Mouse (Mus musculus): Measurements from ENCODE around the gene H2-D1. TPM values are rescaled to one million over a fixed set of nuclear protein-coding genes. Genes with fewer than 3 reads are reported as not detected.
A peak's percentile ranks its signal among the peaks of the same experiment; 100 is the strongest.

H2-D1 gene
- polyA plus RNA-seq (2015; fragmentation: Nextera tagmentation; extraction: Ambion mirVana): 73.6 and 87.2 TPM in 2 replicates

DNA sequence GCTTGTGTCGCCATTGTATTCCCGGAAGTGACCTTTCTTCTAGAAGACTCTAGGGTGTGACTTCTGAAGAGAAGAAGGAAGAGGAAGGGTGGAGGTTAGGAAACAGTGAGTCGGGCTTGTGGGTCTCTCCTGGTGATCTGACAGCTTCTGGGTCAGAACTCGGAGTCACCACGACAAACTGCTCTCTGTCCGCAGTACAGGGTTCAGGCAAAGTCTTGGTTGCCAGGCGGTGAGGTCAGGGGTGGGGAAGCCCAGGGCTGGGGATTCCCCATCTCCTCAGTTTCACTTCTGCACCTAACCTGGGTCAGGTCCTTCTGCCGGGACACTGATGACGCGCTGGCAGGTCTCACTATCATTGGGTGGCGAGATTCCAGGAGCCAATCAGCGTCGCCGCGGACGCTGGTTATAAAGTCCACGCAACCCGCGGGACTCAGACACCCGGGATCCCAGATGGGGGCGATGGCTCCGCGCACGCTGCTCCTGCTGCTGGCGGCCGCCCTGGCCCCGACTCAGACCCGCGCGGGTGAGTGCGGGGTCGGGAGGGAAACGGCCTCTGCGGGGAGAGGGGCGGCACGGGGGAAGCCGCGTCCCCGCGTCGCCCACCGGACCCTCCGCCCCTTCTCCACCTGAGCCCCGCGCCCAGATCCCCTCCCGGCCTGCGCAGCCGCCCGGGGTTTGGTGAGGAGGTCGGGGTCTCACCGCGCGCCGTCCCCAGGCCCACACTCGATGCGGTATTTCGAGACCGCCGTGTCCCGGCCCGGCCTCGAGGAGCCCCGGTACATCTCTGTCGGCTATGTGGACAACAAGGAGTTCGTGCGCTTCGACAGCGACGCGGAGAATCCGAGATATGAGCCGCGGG, at the start of gene H2-D1:
TSS of gene H2-D1 (plus strand) at position 67 of the 859 bp plus-strand sequence.
- ATAC-seq (ENCODE audit: low FRiP score, low TSS enrichment): peak; percentile 88
- H3K27ac ChIP-seq (ENCODE audit: low read length): no peak within 1 kb of the TSS
- no peaks in the 10 kb centered on the region for H3K9me3 ChIP-seq (ENCODE audit: low read length)
- no peaks in the 10 kb centered on the region for H3K36me3 ChIP-seq (ENCODE audit: insufficient read depth, low read length)
- peak within 1 kb of the TSS; percentile 73 for H3K9ac ChIP-seq (replicated peaks; ENCODE audit: low read length)
- peaks cover 4% of the 10 kb centered on the region; the same call in 1 of the 2 replicates for H3K4me1 ChIP-seq (ENCODE audit: insufficient read depth, low read length)
- 1% methylated on average over 57 of the region's 73 CpGs for WGBS
- peak within 1 kb of the TSS; percentile 70 for H3K4me3 ChIP-seq (ENCODE audit: low read length)
- peak within 1 kb of the TSS; percentile 100 for H3K4me2 ChIP-seq (replicated peaks; ENCODE audit: low read depth, low read length)
- H3K27me3 ChIP-seq (ENCODE audit: insufficient read depth, low read length): peaks cover 21% of the 10 kb centered on the region; the same call in 1 of the 2 replicates

DNA sequence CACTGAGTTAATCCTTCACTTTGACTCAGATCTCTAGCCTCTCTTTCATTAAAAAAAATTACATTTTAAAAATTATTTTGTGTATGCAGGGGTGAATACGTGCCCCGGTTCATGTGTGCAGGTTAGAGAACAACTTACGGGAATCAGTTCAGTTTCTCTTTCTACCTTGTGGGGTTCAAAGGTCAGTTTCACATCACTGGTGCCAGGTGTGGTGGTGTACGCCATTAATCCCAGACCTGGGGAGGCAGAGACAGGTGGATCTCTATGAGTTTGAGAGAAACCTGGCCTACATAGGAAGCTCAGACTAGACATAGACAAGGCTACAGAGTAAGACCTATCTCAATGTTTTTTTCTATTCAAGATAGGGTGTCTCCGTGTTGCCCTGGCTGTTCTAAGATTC, 49.5 kb upstream of the H2-D1 start:
- ATAC-seq (ENCODE audit: low FRiP score, low TSS enrichment): no peak
- Histone ChIP-seq H3K4me3 (ENCODE audit: low read length) (no peak overlapping the region), H3K9ac (replicated peaks; ENCODE audit: low read length) (no peak overlapping the region), H3K4me1 (ENCODE audit: insufficient read depth, low read length) (peaks cover 4% of the 10 kb centered on the region; the same call in 1 of the 2 replicates), H3K27ac (ENCODE audit: low read length) (no peak overlapping the region), H3K9me3 (ENCODE audit: low read length) (no peaks in the 10 kb centered on the region), H3K27me3 (ENCODE audit: insufficient read depth, low read length) (no peaks in the 10 kb centered on the region), H3K36me3 (ENCODE audit: insufficient read depth, low read length) (no peaks in the 10 kb centered on the region), H3K4me2 (replicated peaks; ENCODE audit: low read depth, low read length) (no peak overlapping the region)
- 92% methylated on average over 5 of the region's 5 CpGs for WGBS

DNA sequence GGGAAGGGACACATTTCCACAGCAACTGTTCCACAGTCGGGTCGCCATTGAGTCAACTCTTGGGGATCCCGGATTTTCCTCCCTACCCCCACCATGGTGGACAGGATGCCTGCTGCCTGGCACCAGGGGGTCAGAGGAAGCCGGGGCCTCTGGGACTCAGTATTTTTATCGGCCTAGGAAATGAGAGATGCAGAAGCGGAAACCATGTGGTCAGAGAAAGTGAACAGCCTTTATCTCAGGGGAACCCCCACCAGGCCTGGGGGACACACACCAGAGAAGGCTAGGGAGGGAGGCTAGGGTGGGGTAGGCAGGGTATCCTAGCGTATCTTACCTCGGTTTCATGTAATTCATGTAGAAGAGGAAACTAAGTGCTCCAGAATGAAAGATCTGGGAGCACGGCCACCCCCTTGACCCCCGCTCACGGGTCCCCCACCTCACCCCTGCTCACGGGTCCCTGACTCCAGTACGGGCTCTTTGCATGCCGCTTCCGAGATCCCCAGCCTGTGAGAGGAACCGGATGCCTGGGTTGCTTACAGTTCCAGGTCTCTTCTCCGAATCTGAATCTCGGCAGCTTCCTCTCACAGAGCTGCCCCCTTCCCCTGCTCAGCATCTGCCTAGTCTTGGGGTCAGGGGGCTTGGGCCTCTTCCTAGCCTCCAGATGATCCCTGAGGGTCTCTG, 43.9 kb upstream of the H2-D1 start:
- Histone ChIP-seq H3K4me2 (replicated peaks; ENCODE audit: low read depth, low read length) (no peak overlapping the region), H3K27ac (ENCODE audit: low read length) (peak overlapping the region; percentile 81)
- WGBS: 66% methylated on average over 18 of the region's 18 CpGs

DNA sequence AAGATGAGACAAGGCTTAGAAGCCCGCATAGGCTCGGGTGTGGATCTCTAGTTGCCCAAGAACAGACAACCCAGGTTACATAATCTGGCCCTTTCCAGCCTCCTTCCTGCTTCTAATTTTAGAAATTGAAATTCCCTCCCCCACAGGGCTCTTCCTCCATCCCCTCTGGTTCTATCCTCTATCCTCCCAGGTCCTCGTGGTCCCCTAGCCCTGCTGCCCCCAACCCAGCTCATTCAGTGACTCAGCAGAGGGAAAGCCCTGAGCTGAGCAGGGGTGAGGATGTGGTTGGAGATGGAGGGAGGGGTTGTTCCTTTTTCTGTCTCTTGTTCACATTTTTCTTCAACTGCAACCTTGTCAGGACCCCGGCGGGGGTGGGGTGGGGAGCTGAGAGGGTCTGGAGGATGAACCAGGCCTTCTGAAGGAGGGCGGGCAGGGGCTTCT, 42.9 kb upstream of the H2-D1 start:
- 68% methylated on average over 6 of the region's 6 CpGs for WGBS
- peak overlapping the region; percentile 22; the same call in 1 of the 2 replicates for H3K27ac ChIP-seq (ENCODE audit: low read length)
- H3K9ac ChIP-seq (replicated peaks; ENCODE audit: low read length): no peak overlapping the region
- peaks cover 12% of the 10 kb centered on the region; the same call in 1 of the 2 replicates for H3K36me3 ChIP-seq (ENCODE audit: insufficient read depth, low read length)
- peaks cover 10% of the 10 kb centered on the region for H3K4me1 ChIP-seq (ENCODE audit: insufficient read depth, low read length)
- ATAC-seq (ENCODE audit: low FRiP score, low TSS enrichment): no peak
- no peak overlapping the region for H3K4me2 ChIP-seq (replicated peaks; ENCODE audit: low read depth, low read length)
- H3K27me3 ChIP-seq (ENCODE audit: insufficient read depth, low read length): no peaks in the 10 kb centered on the region
- no peak overlapping the region for H3K4me3 ChIP-seq (ENCODE audit: low read length)
- H3K9me3 ChIP-seq (ENCODE audit: low read length): no peaks in the 10 kb centered on the region

More for the DNA sequence above, 43.9 kb upstream of the H2-D1 start:
- Histone ChIP-seq H3K9ac (replicated peaks; ENCODE audit: low read length) (no peak overlapping the region), H3K4me3 (ENCODE audit: low read length) (no peak overlapping the region), H3K27me3 (ENCODE audit: insufficient read depth, low read length) (no peaks in the 10 kb centered on the region), H3K4me1 (ENCODE audit: insufficient read depth, low read length) (peaks cover 13% of the 10 kb centered on the region), H3K9me3 (ENCODE audit: low read length) (no peaks in the 10 kb centered on the region), H3K36me3 (ENCODE audit: insufficient read depth, low read length) (peaks cover 12% of the 10 kb centered on the region; the same call in 1 of the 2 replicates)
- ATAC-seq (ENCODE audit: low FRiP score, low TSS enrichment): peak; percentile 43; the same call in 1 of the 2 replicates

DNA sequence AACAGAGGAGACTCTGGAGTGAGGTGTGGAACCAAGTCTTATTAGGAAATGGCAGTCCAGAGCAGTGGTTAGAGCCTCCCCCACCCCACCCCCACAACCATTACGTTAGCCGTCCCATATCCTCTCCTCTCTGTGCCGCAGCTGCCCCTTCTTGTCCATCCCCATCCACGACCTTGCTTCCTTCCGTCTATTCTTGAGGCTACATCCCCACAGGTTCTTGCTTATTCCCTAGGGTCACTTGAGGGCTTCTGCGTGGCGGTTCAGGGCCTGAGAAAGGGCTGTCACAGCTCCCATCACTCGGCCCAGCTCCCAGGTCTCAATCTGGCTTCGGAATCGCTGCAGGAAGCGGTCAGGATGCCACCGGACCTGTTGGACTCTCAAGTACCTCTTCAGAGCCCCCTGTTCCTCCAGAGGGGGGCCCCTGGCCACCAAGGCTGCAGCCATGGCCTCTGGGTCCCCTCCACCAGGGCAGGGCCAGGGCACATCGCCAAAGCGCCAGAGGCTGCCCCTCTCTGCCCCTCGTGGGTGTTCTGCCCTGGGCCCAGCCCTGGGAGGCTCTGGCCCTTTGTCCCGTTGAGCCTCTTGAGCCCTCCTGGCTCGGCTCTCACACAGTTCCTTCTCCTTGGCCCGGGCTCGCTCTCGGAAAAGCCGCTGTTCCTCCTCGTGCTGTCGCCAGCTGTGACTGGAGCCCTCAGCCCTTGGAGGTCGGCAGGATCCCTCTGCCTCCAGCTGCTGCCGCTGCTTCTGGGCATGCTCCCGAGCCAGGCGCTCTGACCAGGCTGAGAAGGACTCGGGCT, 42.2 kb upstream of the H2-D1 start, which contains the start of gene Gm16181:
TSS of gene Gm16181 (plus strand) at position 679 of the 797 bp plus-strand sequence.
- peaks cover 15% of the 10 kb centered on the region for H3K36me3 ChIP-seq (ENCODE audit: insufficient read depth, low read length)
- H3K4me2 ChIP-seq (replicated peaks; ENCODE audit: low read depth, low read length): no peak within 1 kb of the TSS
- no peaks in the 10 kb centered on the region for H3K9me3 ChIP-seq (ENCODE audit: low read length)
- H3K4me1 ChIP-seq (ENCODE audit: insufficient read depth, low read length): peaks cover 9% of the 10 kb centered on the region
- peak within 1 kb of the TSS; percentile 56 for H3K27ac ChIP-seq (ENCODE audit: low read length)
- no peak within 1 kb of the TSS for H3K4me3 ChIP-seq (ENCODE audit: low read length)
- ATAC-seq (ENCODE audit: low FRiP score, low TSS enrichment): no peak; the same call in 1 of the 2 replicates
- peak within 1 kb of the TSS; percentile 17; the same call in 1 of the 2 replicates for H3K9ac ChIP-seq (replicated peaks; ENCODE audit: low read length)
- WGBS: 68% methylated on average over 28 of the region's 28 CpGs
- H3K27me3 ChIP-seq (ENCODE audit: insufficient read depth, low read length): no peaks in the 10 kb centered on the region

DNA sequence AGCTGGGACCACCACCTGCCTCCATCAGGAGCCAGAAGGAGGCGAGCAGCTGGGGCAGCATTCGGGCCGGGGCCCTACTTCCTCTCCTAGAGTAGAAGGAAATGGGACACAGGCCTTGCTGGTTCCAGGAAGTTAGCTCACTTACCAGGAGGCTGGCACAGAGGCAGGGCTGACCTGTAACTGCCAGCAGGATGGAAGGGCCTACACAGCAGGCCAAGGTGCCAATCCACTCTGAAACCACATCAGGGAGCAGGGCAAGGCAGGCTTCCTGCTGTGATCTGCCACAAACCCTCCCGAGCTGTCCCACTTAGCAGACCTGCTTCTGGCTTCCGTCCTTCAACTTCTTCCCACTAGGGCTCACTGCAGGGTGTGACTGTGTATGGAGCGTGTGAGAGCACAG, 40.2 kb upstream of the H2-D1 start:
- Histone ChIP-seq H3K4me3 (ENCODE audit: low read length) (no peak overlapping the region), H3K9me3 (ENCODE audit: low read length) (no peaks in the 10 kb centered on the region), H3K4me1 (ENCODE audit: insufficient read depth, low read length) (peaks cover 9% of the 10 kb centered on the region), H3K36me3 (ENCODE audit: insufficient read depth, low read length) (peaks cover 15% of the 10 kb centered on the region), H3K27ac (ENCODE audit: low read length) (no peak overlapping the region), H3K4me2 (replicated peaks; ENCODE audit: low read depth, low read length) (no peak overlapping the region), H3K27me3 (ENCODE audit: insufficient read depth, low read length) (no peaks in the 10 kb centered on the region), H3K9ac (replicated peaks; ENCODE audit: low read length) (no peak overlapping the region)
- 67% methylated on average over 6 of the region's 6 CpGs for WGBS
- no peak for ATAC-seq (ENCODE audit: low FRiP score, low TSS enrichment)

DNA sequence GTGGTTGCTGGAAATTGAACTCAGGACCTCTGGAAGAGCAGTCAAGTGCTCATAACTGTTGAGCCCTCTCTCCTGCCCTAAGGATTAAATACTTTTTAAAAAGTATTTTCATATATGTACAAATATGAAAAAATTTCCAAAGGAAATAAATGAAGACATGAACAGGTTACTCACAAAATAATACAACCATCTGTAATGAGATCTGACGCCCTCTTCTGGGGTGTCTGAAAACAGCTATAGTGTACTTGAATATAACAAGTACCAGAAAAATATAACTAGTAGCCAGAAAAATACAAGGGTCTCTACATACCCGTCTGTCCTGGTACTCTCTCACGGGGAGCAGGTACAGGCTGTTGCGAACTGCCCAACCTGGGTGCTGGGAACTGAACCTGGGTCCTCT, 37.9 kb upstream of the H2-D1 start:
- Histone ChIP-seq H3K4me1 (ENCODE audit: insufficient read depth, low read length) (peaks cover 9% of the 10 kb centered on the region), H3K4me2 (replicated peaks; ENCODE audit: low read depth, low read length) (no peak overlapping the region), H3K4me3 (ENCODE audit: low read length) (no peak overlapping the region), H3K27me3 (ENCODE audit: insufficient read depth, low read length) (no peaks in the 10 kb centered on the region), H3K9me3 (ENCODE audit: low read length) (no peaks in the 10 kb centered on the region), H3K36me3 (ENCODE audit: insufficient read depth, low read length) (peaks cover 22% of the 10 kb centered on the region), H3K27ac (ENCODE audit: low read length) (no peak overlapping the region), H3K9ac (replicated peaks; ENCODE audit: low read length) (no peak overlapping the region)
- 89% methylated on average over 4 of the region's 4 CpGs for WGBS
- no peak for ATAC-seq (ENCODE audit: low FRiP score, low TSS enrichment)

DNA sequence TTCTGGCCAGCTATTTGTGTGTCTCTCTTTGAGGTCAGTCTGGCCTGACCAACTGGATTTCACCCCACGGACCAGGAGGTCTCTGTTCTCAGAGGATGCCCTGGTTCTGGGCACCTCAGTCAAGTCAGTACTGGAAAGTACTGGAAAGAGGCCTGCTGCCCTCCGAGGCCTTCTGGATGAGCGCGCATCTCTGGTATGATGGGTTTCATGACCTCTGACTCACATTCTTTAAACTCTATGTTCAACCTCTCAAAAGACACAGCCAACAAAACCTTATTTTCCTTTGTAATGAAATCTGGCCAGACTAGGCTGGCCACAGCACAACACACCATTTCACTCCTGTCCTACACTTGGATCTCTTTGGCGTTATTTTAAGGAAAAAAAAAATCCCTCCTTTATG, 37.1 kb upstream of the H2-D1 start:
- Histone ChIP-seq H3K36me3 (ENCODE audit: insufficient read depth, low read length) (peaks cover 19% of the 10 kb centered on the region), H3K4me1 (ENCODE audit: insufficient read depth, low read length) (0 out of 2 replicates have a peak, but pooled peaks cover 5% of the 10 kb centered on the region), H3K4me3 (ENCODE audit: low read length) (no peak overlapping the region), H3K27me3 (ENCODE audit: insufficient read depth, low read length) (no peaks in the 10 kb centered on the region), H3K9ac (replicated peaks; ENCODE audit: low read length) (no peak overlapping the region), H3K9me3 (ENCODE audit: low read length) (no peaks in the 10 kb centered on the region), H3K4me2 (replicated peaks; ENCODE audit: low read depth, low read length) (no peak overlapping the region), H3K27ac (ENCODE audit: low read length) (no peak overlapping the region)
- ATAC-seq (ENCODE audit: low FRiP score, low TSS enrichment): no peak
- WGBS: 91% methylated on average over 5 of the region's 5 CpGs

DNA sequence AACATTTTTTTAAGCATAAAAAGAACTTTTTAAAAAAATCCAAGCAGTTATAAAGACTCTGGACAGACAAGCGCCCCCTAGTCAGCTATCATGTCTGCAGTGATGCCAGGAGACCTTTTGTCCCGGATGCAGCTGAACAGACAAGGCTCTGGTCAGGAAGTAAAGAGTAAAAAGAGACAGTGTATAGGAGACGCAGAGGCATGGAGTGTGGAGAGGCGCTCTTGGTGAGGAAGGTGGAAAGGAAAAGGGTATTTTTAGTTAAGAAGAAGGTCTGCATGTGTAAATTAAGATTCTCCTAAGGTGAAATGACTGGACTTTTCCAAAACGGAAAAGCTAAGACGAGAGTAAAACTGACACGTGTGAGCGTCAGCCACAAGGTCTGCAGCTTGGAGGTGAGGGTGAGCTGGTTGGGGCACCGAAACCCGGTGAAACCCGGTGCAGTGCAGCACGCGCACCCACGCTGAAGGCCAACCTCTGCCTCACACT, 35.9 kb upstream of the H2-D1 start:
- no peak for ATAC-seq (ENCODE audit: low FRiP score, low TSS enrichment)
- WGBS: 82% methylated on average over 14 of the region's 14 CpGs
- peaks cover 19% of the 10 kb centered on the region for H3K36me3 ChIP-seq (ENCODE audit: insufficient read depth, low read length)
- H3K27ac ChIP-seq (ENCODE audit: low read length): peak overlapping the region; percentile 11; the same call in 1 of the 2 replicates
- H3K9ac ChIP-seq (replicated peaks; ENCODE audit: low read length): no peak overlapping the region
- H3K4me3 ChIP-seq (ENCODE audit: low read length): no peak overlapping the region
- H3K4me2 ChIP-seq (replicated peaks; ENCODE audit: low read depth, low read length): no peak overlapping the region
- H3K4me1 ChIP-seq (ENCODE audit: insufficient read depth, low read length): peaks cover 6% of the 10 kb centered on the region; the same call in 1 of the 2 replicates
- no peaks in the 10 kb centered on the region for H3K27me3 ChIP-seq (ENCODE audit: insufficient read depth, low read length)
- no peaks in the 10 kb centered on the region for H3K9me3 ChIP-seq (ENCODE audit: low read length)

Measured in kidney, embryonic 16.5 days (tissue).